Mouse (Mus musculus) urinary bladder, postnatal 14 days (tissue): ENCODE data around the gene Amigo3.
"Not testable (repeated sequence)": the region's sequence is repeated elsewhere in the genome, so short reads cannot be mapped to it uniquely, and the experiment has no call there.

Experiments used
- DNase-seq: peaks from one replicate; pipeline ENCODE4 v3.0.0; 2021; ENCODE audit warnings: low spot score

The Amigo3 gene

DNA sequence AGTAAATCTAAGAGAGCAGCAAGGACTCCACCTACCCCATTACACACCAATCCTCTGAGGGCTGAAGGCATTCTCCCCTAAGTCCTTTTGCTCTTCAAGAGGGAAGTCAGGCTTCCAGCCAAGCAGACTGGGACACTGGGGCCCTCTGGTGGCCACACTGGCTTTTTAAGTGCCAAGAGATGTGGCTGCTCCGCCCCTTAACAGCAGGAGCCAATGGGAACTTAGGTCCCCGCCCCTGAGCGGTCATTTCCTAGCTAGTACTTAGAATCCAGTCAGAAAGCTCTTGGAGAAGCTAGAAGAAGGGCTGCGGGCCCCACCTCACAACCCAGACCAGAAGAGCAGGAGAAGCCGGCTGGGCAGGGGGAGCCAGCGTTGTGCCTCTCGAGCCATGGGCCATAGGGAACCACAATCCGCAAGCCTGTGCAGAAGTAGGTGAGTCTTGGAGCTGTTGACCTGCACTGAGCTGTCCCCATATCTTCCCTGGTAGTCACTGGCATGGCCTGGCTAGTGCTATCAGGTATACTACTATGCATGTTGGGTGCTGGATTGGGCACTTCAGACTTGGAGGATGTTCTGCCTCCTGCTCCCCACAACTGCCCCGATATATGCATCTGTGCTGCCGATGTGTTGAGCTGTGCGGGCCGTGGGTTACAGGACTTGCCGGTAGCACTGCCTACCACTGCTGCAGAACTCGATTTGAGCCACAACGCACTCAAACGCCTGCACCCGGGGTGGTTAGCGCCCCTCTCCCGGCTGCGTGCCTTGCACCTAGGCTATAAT lies at the start of gene Amigo3:
Amigo3 (plus strand) TSS at position 275 of the 780 bp plus-strand sequence.
- DNase-seq, result peak; percentile 98

DNA sequence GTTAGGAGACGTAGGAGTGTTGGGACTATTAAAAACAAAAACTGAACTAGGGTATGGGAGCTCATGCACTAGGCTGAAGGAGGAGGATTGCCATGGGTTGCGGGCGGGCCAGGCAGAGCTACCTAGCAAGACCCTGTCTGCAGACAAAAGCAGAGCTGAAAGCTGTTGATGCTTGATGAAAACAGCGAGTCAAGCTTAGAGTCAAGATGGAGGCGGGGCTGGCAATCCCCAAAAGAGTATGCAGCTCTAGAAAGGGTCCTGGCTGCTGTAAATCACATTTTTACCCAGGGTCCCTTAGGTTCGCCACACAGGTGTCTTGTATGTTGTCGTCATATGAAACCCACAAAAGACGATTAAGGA lies 49.4 kb upstream of the Amigo3 start:
- no peak for DNase-seq

DNA sequence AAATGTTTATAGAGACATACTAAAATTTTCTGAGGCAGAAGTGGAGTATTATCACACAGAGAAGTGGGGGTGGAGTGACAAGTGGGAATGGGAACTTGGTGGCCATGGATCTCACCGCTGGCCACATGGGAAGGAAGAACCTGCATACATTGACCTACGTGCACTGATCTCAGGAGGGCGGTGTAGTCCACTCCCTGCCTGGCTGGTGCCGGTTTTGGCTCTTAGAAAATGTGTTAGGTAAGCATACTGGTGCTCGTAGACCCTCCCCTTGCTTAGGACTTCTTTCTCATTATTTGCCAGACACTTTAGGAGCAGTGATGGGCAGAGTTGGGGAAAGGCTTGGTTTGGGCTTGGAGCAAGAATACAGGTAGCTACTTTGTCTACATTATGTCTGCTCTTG lies 44.9 kb upstream of the Amigo3 start:
- no peak for DNase-seq

DNA sequence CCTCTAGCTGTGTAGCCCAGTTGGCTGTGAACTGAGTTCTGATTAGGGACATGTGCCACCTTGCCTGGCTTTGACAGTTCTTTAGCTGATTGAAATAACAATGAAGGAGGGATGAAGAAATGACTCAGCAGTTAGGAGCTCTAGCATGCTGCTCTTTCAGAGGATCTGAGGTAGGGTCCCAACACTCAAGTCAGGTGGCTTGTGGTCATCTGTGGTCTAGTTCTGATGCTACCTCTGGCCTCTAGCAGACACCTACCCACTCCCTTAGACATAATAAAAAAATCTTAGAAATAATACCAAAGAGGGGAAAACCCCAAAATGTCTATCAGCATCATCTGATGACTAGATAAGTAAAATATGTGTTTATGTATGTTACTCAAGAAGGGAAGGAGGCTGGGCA lies 42.6 kb upstream of the Amigo3 start:
- no peak for DNase-seq

DNA sequence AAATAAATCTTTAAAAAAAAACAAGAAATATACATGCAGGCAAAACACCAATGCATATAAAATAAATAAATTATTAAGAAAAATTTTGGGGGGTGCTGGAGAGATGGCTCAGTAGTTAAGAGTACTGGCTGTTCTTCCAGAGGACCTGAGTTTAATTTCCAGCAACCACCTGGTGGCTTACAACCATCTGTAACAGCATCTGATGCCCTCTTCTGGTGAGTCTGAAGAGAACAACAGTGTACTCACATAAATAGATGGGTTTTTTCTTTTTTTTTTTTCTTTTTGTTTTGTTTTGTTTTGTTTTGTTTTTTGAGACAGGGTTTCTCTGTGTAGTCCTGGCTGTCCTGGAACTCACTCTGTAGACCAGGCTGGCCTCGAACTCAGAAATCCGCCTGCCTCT lies 39.4 kb upstream of the Amigo3 start:
- DNase-seq, result not testable (repeated sequence)

- no peak for DNase-seq
Observed at GRCm38 (mm10) chr9:108017127-108017526, 35.8 kb upstream of the Amigo3 start.

GRCm38 (mm10) chr9:108020741-108021140 lies 32.2 kb upstream of the Amigo3 start:
- DNase-seq, result no peak

GRCm38 (mm10) chr9:108023216-108023615 lies 29.7 kb upstream of the Amigo3 start:
- no peak for DNase-seq

DNA sequence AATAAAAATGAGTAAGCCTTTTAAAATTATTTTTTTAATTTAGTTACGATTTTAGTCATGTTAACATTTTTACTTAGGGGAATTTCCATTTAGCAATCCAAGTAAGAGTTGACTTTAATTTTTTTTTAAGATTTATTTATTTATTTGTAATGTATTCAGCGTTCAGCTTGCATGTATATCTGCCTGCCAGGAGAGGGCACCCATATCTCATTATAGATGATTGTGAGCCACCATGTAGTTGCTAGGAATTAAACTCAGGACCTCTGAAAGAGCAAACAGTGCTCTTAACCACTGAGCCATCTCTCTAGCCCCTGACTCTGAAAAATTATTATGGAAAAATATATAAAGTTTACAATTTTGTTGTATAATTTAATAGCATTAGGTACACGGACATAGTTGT lies 26.4 kb upstream of the Amigo3 start:
- no peak for DNase-seq

- DNase-seq, result no peak
Observed at GRCm38 (mm10) chr9:108027867-108028266, 25.1 kb upstream of the Amigo3 start.

DNA sequence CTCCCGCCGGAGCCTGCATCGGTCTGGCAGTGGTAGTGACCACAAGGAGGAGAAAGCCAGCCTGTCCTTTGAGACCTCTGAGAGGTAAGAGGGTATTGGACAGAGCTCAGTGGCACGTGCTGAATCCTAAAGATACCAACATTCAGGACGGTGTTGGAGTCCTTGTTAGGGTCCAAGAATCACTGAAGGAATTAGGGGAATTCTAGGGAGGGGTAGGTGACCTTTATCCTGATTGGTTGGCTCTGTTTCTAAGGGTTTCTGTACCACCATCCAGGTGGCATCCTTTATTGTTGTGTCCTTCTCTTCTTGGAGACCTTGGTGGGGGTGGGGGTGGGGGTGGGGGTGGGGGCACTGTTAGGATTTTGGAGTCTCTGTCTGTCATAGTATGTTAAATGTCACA lies 20.8 kb upstream of the Amigo3 start:
- DNase-seq, result no peak

DNA sequence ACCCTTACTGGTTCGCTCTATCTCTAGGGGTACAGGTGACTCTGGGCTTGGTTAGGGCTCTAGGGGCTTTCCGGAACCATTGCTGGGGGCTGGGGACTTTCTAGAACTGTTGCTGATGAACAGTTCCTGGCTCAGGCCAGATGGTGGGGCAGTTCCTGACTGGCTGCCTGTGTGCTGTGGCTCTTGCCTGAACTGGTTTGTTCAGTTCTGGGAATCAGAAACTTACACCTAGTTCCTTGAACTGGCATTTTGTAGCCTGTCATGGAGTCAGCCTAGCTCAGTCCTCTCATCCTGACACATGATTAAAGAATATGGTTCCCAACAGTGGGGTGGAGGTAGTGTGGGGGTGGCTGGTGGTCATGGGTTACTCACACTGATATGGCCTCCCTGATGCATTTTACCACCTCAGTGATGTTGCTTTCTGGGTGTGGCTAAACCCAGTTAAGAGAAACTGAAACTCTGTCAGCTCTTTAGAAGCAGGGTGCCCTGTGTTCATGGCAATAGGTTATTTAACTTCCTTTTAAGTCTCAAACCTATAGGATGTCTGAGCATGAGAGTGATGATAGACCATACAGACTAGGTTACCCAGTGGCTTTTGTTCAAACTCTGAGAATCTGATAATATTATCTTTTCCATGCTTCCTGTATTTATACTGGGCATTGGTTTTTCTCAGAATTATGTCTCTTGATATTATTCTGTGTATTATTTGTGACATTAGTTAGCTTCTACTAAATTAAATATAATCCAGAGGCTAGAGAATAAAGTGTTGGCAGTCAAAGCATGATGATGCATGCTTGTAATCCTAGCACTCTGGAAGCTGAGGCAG lies 17.4 kb upstream of the Amigo3 start:
- DNase-seq, result peak; percentile 45

DNA sequence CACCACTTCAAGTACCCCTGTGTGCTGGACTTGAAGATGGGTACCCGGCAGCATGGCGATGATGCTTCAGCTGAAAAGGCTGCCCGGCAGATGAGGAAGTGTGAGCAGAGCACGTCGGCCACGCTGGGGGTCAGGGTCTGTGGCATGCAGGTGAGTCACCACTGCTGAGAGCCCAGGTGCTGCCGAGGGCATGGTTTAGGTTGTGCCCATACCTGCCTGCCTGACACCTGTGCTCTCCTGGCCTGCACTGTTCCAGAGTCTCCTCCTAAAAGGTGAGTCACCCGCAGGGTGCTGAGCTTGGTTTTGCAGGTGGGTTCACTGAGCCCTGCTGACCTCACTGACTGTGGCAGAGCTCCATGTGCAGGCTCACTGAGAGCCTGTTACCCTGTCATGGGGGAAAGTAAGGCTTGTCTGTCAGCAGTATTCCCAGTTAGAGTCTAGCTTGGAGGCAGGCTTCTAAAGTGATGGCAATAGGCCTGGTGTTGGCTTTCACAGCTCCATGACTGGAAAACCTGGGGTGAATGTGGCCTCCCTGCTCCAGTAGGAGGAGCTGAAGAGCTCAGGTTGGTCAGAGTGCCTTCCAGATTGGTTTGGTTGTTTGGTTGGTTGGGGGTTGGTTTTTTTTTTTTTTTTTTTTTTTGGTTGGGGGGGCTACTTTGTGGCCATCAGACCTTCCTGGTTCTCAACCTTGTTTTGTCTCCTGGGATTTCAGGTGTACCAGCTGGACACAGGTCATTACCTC lies 8.0 kb upstream of the Amigo3 start:
- no peak for DNase-seq

DNA sequence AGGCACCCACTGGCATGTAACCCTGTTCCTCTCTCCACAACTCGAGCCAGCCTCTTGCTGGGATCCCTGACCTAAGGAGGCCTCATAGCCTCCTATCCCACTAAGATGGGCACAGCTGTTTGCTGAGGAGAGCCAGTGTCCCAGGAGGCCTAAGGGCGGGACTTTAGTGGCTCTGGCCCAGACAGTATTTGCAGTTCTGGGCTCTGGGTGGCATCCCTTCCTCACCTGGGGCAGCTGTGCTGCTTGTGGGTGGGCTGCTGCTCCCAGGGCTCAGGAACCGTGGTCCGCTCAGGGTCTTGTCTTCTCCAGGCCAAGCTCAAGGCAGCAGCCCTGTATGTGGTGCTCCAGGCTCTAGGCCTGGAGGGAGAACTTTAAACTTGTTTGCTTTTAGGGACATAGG lies 6.4 kb upstream of the Amigo3 start:
- no peak for DNase-seq

- DNase-seq, result no peak
Observed at GRCm38 (mm10) chr9:108047601-108048565, 5.1 kb upstream of the Amigo3 start.

GRCm38 (mm10) chr9:108048566-108048955 lies 4.4 kb upstream of the Amigo3 start:
- no peak for DNase-seq

DNA sequence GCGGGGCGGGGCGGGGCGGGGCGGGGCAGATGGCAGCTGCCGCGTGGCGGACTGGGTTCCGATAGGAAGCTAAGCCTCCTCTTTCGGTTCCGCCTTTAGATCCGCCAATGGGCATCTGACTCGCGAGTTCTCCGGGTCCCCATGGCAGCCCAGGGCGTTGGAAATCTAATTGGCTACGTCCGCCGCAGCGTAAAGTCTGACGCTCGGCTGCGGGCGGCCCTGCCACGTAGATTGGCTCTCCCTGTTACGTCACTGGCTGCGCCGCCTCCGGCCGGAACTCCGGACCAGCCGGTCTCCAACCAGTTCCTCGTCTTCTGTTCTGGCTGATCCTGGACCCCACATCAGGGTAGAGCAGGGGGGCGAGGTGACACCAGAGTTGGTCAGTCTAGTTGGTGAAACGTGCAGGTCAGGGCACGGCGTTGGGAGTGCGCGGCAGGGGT lies 3.9 kb upstream of the Amigo3 start, which contains the start of gene Gmppb:
Gmppb (plus strand) TSS at position 227 of the 440 bp plus-strand sequence.
- peak; percentile 97 for DNase-seq

GRCm38 (mm10) chr9:108049561-108050251 lies 3.3 kb upstream of the Amigo3 start:
- DNase-seq, result no peak

GRCm38 (mm10) chr9:108051184-108051930 lies 1.6 kb upstream of the Amigo3 start:
- no peak for DNase-seq

- DNase-seq, result no peak
Observed at GRCm38 (mm10) chr9:108051931-108052220, 1.1 kb upstream of the Amigo3 start.
